Mouse (Mus musculus): ENCODE measurements at regions not wholly inside any gene's neighbourhood (a gene's known extent, or its start where the extent isn't known, plus 50 kb on each side); places are given as distances from the start of the nearest gene placed in this dataset.

- ATAC-seq (replicated peaks; ENCODE audit: low FRiP score, low TSS enrichment, poor library complexity, severe bottlenecking) = no peak
Measured at GRCm38 (mm10) chr14:25295688-25296350, 163.2 kb upstream of the Zmiz1 start.

GRCm38 (mm10) chr14:25299673-25300190 is 159.3 kb upstream of the Zmiz1 start:
- ATAC-seq (replicated peaks; ENCODE audit: low FRiP score, low TSS enrichment, poor library complexity, severe bottlenecking) = no peak

GRCm38 (mm10) chr14:25301336-25302031 is 157.5 kb upstream of the Zmiz1 start:
- ATAC-seq (replicated peaks; ENCODE audit: low FRiP score, low TSS enrichment, poor library complexity, severe bottlenecking) = peak; percentile 37

- ATAC-seq (replicated peaks; ENCODE audit: low FRiP score, low TSS enrichment, poor library complexity, severe bottlenecking) = no peak
Measured at GRCm38 (mm10) chr14:25304391-25304851, 154.6 kb upstream of the Zmiz1 start.

- no peak for ATAC-seq (replicated peaks; ENCODE audit: low FRiP score, low TSS enrichment, poor library complexity, severe bottlenecking)
Measured at GRCm38 (mm10) chr14:25306166-25306565, 152.8 kb upstream of the Zmiz1 start.

GRCm38 (mm10) chr14:25306961-25307654 is 151.9 kb upstream of the Zmiz1 start:
- no peak for ATAC-seq (replicated peaks; ENCODE audit: low FRiP score, low TSS enrichment, poor library complexity, severe bottlenecking)

GRCm38 (mm10) chr14:25308051-25308450 is 150.9 kb upstream of the Zmiz1 start:
- ATAC-seq (replicated peaks; ENCODE audit: low FRiP score, low TSS enrichment, poor library complexity, severe bottlenecking) = no peak

- no peak for ATAC-seq (replicated peaks; ENCODE audit: low FRiP score, low TSS enrichment, poor library complexity, severe bottlenecking)
Measured at GRCm38 (mm10) chr14:25310671-25311151, 148.3 kb upstream of the Zmiz1 start.

- ATAC-seq (replicated peaks; ENCODE audit: low FRiP score, low TSS enrichment, poor library complexity, severe bottlenecking) = no peak
Measured at GRCm38 (mm10) chr14:25311475-25311874, 147.5 kb upstream of the Zmiz1 start.

GRCm38 (mm10) chr14:25312135-25312534 is 146.8 kb upstream of the Zmiz1 start:
- no peak for ATAC-seq (replicated peaks; ENCODE audit: low FRiP score, low TSS enrichment, poor library complexity, severe bottlenecking)

- ATAC-seq (replicated peaks; ENCODE audit: low FRiP score, low TSS enrichment, poor library complexity, severe bottlenecking) = no peak
Measured at GRCm38 (mm10) chr14:25312814-25313426, 146.1 kb upstream of the Zmiz1 start.

GRCm38 (mm10) chr14:25313693-25314240 is 145.2 kb upstream of the Zmiz1 start:
- ATAC-seq (replicated peaks; ENCODE audit: low FRiP score, low TSS enrichment, poor library complexity, severe bottlenecking) = no peak

- ATAC-seq (replicated peaks; ENCODE audit: low FRiP score, low TSS enrichment, poor library complexity, severe bottlenecking) = no peak
Measured at GRCm38 (mm10) chr14:25316491-25316890, 142.5 kb upstream of the Zmiz1 start.

GRCm38 (mm10) chr14:25317680-25318471 is 141.1 kb upstream of the Zmiz1 start:
- peak; percentile 45 for ATAC-seq (replicated peaks; ENCODE audit: low FRiP score, low TSS enrichment, poor library complexity, severe bottlenecking)

GRCm38 (mm10) chr14:25318909-25319308 is 140.1 kb upstream of the Zmiz1 start:
- no peak for ATAC-seq (replicated peaks; ENCODE audit: low FRiP score, low TSS enrichment, poor library complexity, severe bottlenecking)

GRCm38 (mm10) chr14:25320141-25320540 is 138.8 kb upstream of the Zmiz1 start:
- ATAC-seq (replicated peaks; ENCODE audit: low FRiP score, low TSS enrichment, poor library complexity, severe bottlenecking) = no peak

- ATAC-seq (replicated peaks; ENCODE audit: low FRiP score, low TSS enrichment, poor library complexity, severe bottlenecking) = no peak
Measured at GRCm38 (mm10) chr14:25323542-25324484, 135.2 kb upstream of the Zmiz1 start.

- no peak for ATAC-seq (replicated peaks; ENCODE audit: low FRiP score, low TSS enrichment, poor library complexity, severe bottlenecking)
Measured at GRCm38 (mm10) chr14:25325887-25326286, 133.1 kb upstream of the Zmiz1 start.
